Comparison of ENCODE assay signal across 9 mouse cellular contexts in genomic region chr7:31052636-31053434, GRCm38 (mm10). TPM values are rescaled to one million over a fixed set of nuclear protein-coding genes. Genes with fewer than 3 reads are reported as not detected.
DNase-seq lines count a peak whose midpoint lies in the region; ATAC-seq and TF ChIP-seq lines count a peak whose summit lies in the region.
"Had no signal": no experiment of that assay in that cellular context is flagged by ENCODE, and none has a peak within 500 bp of the region (broad histone marks: within the 10 kb centered on the region; RNA-seq: fewer than 3 reads in every experiment).

No protein-coding gene starts in this region.

- no peaks in the 10 kb centered on the region for H3K36me3 ChIP-seq in hindbrain, embryonic 16.5 days (ENCODE audit: control insufficient read depth, insufficient read depth, low read length)
- no peaks in the 10 kb centered on the region for H3K36me3 ChIP-seq in neural tube, embryonic 13.5 days

- H3K9me3 ChIP-seq in hindbrain, embryonic 16.5 days (ENCODE audit: control insufficient read depth, low read length), result no peaks in the 10 kb centered on the region
- H3K9me3 ChIP-seq in neural tube, embryonic 13.5 days, result no peaks in the 10 kb centered on the region

- H3K4me3 ChIP-seq in cerebellum, adult 2 months (replicated peaks; ENCODE audit: insufficient read depth, low read depth, low read length), result peak overlapping the region; percentile 50
- H3K4me3 ChIP-seq in hindbrain, embryonic 16.5 days (ENCODE audit: low read length), result peak overlapping the region; percentile 21
- peak overlapping the region; percentile 22 for H3K4me3 ChIP-seq in neural tube, embryonic 13.5 days

- peak; percentile 67 to 70 for DNase-seq in kidney, postnatal 4 days
- DNase-seq in kidney, adult 9 months, result no peak
- peak; percentile 88 to 89 for DNase-seq in cerebellum, adult 2 months
- DNase-seq in liver, result peak; percentile 65

- peaks cover 12% of the 10 kb centered on the region; the same call in 1 of the 2 replicates for H3K4me1 ChIP-seq in cerebellum, adult 2 months (ENCODE audit: control insufficient read depth, insufficient read depth, low read length)
- H3K4me1 ChIP-seq in hindbrain, embryonic 16.5 days (ENCODE audit: control insufficient read depth, insufficient read depth, low read depth, low read length), result peaks cover 33% of the 10 kb centered on the region
- H3K4me1 ChIP-seq in neural tube, embryonic 13.5 days (replicated peaks), result peaks cover 58% of the 10 kb centered on the region

- no peaks in the 10 kb centered on the region; the same call in 1 of the 2 replicates for H3K27me3 ChIP-seq in cerebellum, adult 2 months (ENCODE audit: control insufficient read depth, insufficient read depth, low read length)
- H3K27me3 ChIP-seq in hindbrain, embryonic 16.5 days (replicated peaks; ENCODE audit: control insufficient read depth, insufficient read depth, low read length), result peaks cover 19% of the 10 kb centered on the region
- peaks cover 66% of the 10 kb centered on the region for H3K27me3 ChIP-seq in neural tube, embryonic 13.5 days

- H3K9ac ChIP-seq in hindbrain, embryonic 16.5 days (ENCODE audit: low read depth, low read length), result peak overlapping the region; percentile 41
- H3K9ac ChIP-seq in neural tube, embryonic 13.5 days, result peak overlapping the region; percentile 10

- no peak for TF ChIP-seq POLR2A in cerebellum, adult 2 months (IDR thresholded peaks at IDR 0.05; ENCODE audit: borderline replicate concordance, insufficient read depth, low read length)

- peak overlapping the region; percentile 66 for H3K4me2 ChIP-seq in hindbrain, embryonic 16.5 days (ENCODE audit: low read length)
- peak overlapping the region; percentile 63 for H3K4me2 ChIP-seq in neural tube, embryonic 13.5 days

- 0 out of 2 replicates have a peak, but pooled peaks have one; percentile 7 for TF ChIP-seq CTCF in cerebellum, adult 2 months (IDR thresholded peaks at IDR 0.05; ENCODE audit: borderline replicate concordance, insufficient read depth, low read depth, low read length)

- H3K27ac ChIP-seq in cerebellum, adult 2 months (ENCODE audit: insufficient read depth, low read length), result no peak overlapping the region
- no peak overlapping the region for H3K27ac ChIP-seq in hindbrain, embryonic 16.5 days (ENCODE audit: low read depth, low read length)
- no peak overlapping the region for H3K27ac ChIP-seq in neural tube, embryonic 13.5 days (replicated peaks)
- H3K27ac ChIP-seq: macrophage had no signal

- 6% methylated on average over 34 of the region's 34 CpGs for WGBS in cerebellum, adult 2 months
- 2% methylated on average over 33 of the region's 34 CpGs for WGBS in hindbrain, embryonic 16.5 days
- 1% methylated on average over 34 of the region's 34 CpGs for WGBS in neural tube, embryonic 13.5 days

- peak; percentile 46 for ATAC-seq in frontal cortex, adult (ENCODE audit: low TSS enrichment)
- peak; percentile 15; the same call in 1 of the 2 replicates for ATAC-seq in hindbrain, embryonic 16.5 days
- peak; percentile 13; the same call in 1 of the 2 replicates for ATAC-seq in neural tube, embryonic 13.5 days (ENCODE audit: low read depth)
- ATAC-seq in megakaryocyte-erythroid progenitor cell, adult 5-6 weeks (replicated peaks; ENCODE audit: low FRiP score, low TSS enrichment, poor library complexity, severe bottlenecking), result no peak

RNA-seq across cellular contexts. Expression of gene Fxyd7, which starts 1.6 kb away (rescaled TPM):
- 72.5 and 99.7 TPM in 2 replicates for polyA plus RNA-seq in cerebellum, adult 2 months (2012; rRNA removed)
- polyA plus RNA-seq in hindbrain, embryonic 16.5 days (2015; fragmentation: Nextera tagmentation; extraction: Ambion mirVana), result 324 and 417 TPM in 2 replicates
- 181 and 239 TPM in 2 replicates for polyA plus RNA-seq in neural tube, embryonic 13.5 days (2015; fragmentation: Nextera tagmentation; extraction: Ambion mirVana)
- not detected in 2 replicates for total RNA-seq in megakaryocyte-erythroid progenitor cell, adult 5-6 weeks (2014; fragmentation: Nextera tagmentation)
- total RNA-seq in megakaryocyte-erythroid progenitor cell, adult 5-6 weeks (2017), result not detected in 2 replicates
- polyA plus RNA-seq: macrophage had no signal

RNA-seq across cellular contexts. Expression of gene Fxyd1, which starts 4.2 kb away (rescaled TPM):
- polyA plus RNA-seq in cerebellum, adult 2 months (2012; rRNA removed), result 202 and 222 TPM in 2 replicates
- 69.4 and 89.9 TPM in 2 replicates for polyA plus RNA-seq in hindbrain, embryonic 16.5 days (2015; fragmentation: Nextera tagmentation; extraction: Ambion mirVana)
- 28.2 and 33.9 TPM in 2 replicates for polyA plus RNA-seq in neural tube, embryonic 13.5 days (2015; fragmentation: Nextera tagmentation; extraction: Ambion mirVana)
- not detected in 2 replicates for total RNA-seq in megakaryocyte-erythroid progenitor cell, adult 5-6 weeks (2014; fragmentation: Nextera tagmentation)
- total RNA-seq in megakaryocyte-erythroid progenitor cell, adult 5-6 weeks (2017), result not detected in 2 replicates
- polyA plus RNA-seq: macrophage had no signal

RNA-seq across cellular contexts. Expression of gene Lgi4, which starts 6.3 kb away (rescaled TPM):
- polyA plus RNA-seq in cerebellum, adult 2 months (2012; rRNA removed), result 48.9 and 54.2 TPM in 2 replicates
- 0.50 and 0.65 TPM in 2 replicates for polyA plus RNA-seq in hindbrain, embryonic 16.5 days (2015; fragmentation: Nextera tagmentation; extraction: Ambion mirVana)
- polyA plus RNA-seq in neural tube, embryonic 13.5 days (2015; fragmentation: Nextera tagmentation; extraction: Ambion mirVana), result 2.0 and 2.6 TPM in 2 replicates
- not detected in 2 replicates for total RNA-seq in megakaryocyte-erythroid progenitor cell, adult 5-6 weeks (2014; fragmentation: Nextera tagmentation)
- not detected in 2 replicates for total RNA-seq in megakaryocyte-erythroid progenitor cell, adult 5-6 weeks (2017)

RNA-seq across cellular contexts. Expression of gene Fxyd5, which starts 10.6 kb away (rescaled TPM):
- 9.0 and 14.8 TPM in 2 replicates for polyA plus RNA-seq in cerebellum, adult 2 months (2012; rRNA removed)
- polyA plus RNA-seq in hindbrain, embryonic 16.5 days (2015; fragmentation: Nextera tagmentation; extraction: Ambion mirVana), result 24.4 and 32.9 TPM in 2 replicates
- 15.9 and 19.6 TPM in 2 replicates for polyA plus RNA-seq in neural tube, embryonic 13.5 days (2015; fragmentation: Nextera tagmentation; extraction: Ambion mirVana)
- 27.6 and 29.5 TPM in 2 replicates for total RNA-seq in megakaryocyte-erythroid progenitor cell, adult 5-6 weeks (2014; fragmentation: Nextera tagmentation)
- 41.7 and 47.6 TPM in 2 replicates for total RNA-seq in megakaryocyte-erythroid progenitor cell, adult 5-6 weeks (2017)

RNA-seq across cellular contexts. Expression of gene Fxyd3, which starts 23.7 kb away (rescaled TPM):
- 1.3 and 1.4 TPM in 2 replicates for polyA plus RNA-seq in cerebellum, adult 2 months (2012; rRNA removed)
- 0.43 and 0.95 TPM in 2 replicates for polyA plus RNA-seq in hindbrain, embryonic 16.5 days (2015; fragmentation: Nextera tagmentation; extraction: Ambion mirVana)
- 2.2 and 2.5 TPM in 2 replicates for polyA plus RNA-seq in neural tube, embryonic 13.5 days (2015; fragmentation: Nextera tagmentation; extraction: Ambion mirVana)
- total RNA-seq in megakaryocyte-erythroid progenitor cell, adult 5-6 weeks (2014; fragmentation: Nextera tagmentation), result not detected in 2 replicates
- not detected in 2 replicates for total RNA-seq in megakaryocyte-erythroid progenitor cell, adult 5-6 weeks (2017)
- polyA plus RNA-seq: macrophage had no signal

Comparison
In these comparisons a context has a peak if more than half of its experiments do, and no peak if none do; other contexts are left out.
1. RNA of gene Lgi4, which starts 6.3 kb away (polyA plus RNA-seq): 48.9 to 54.2 TPM in cerebellum, adult 2 months; 2.0 to 2.6 TPM in neural tube, embryonic 13.5 days and 0.50 to 0.65 TPM in hindbrain, embryonic 16.5 days; every median in the first group is over 10 times any median in the second.
2. Peak in every context shown above with its lines, with median percentiles within 50 percentile points of each other: H3K4me3 ChIP-seq.